Mouse (Mus musculus): ENCODE results near the gene Zfp184.
A peak's percentile ranks its signal among the peaks of the same experiment; 100 is the strongest.

The Zfp184 gene

GRCm38 (mm10) chr13:21984486-21984885, 39.6 kb downstream of the Zfp184 start:
- no peak for DNase-seq (ENCODE audit: inconsistent ontology term)

- DNase-seq (ENCODE audit: inconsistent ontology term): no peak
Measured at GRCm38 (mm10) chr13:21992550-21992949, 47.7 kb downstream of the Zfp184 start.

- DNase-seq (ENCODE audit: inconsistent ontology term): peak; percentile 54
Measured at GRCm38 (mm10) chr13:21993957-21994738, 49.3 kb downstream of the Zfp184 start.

GRCm38 (mm10) chr13:21994896-21995295, 50.0 kb downstream of the Zfp184 start:
- DNase-seq (ENCODE audit: inconsistent ontology term): peak; percentile 38

GRCm38 (mm10) chr13:21995331-21995914, 50.5 kb downstream of the Zfp184 start:
- DNase-seq (ENCODE audit: inconsistent ontology term): peak; percentile 48

GRCm38 (mm10) chr13:21996101-21996839, 51.4 kb downstream of the Zfp184 start:
- peak; percentile 74 for DNase-seq (ENCODE audit: inconsistent ontology term)

GRCm38 (mm10) chr13:21996840-21997185, 51.9 kb downstream of the Zfp184 start:
- DNase-seq (ENCODE audit: inconsistent ontology term): no peak

- DNase-seq (ENCODE audit: inconsistent ontology term): peak; percentile 16
Measured at GRCm38 (mm10) chr13:21997201-21997820, 52.4 kb downstream of the Zfp184 start.

GRCm38 (mm10) chr13:21997821-21998220, 52.9 kb downstream of the Zfp184 start:
- no peak for DNase-seq (ENCODE audit: inconsistent ontology term)

GRCm38 (mm10) chr13:21998412-21998811, 53.5 kb downstream of the Zfp184 start:
- DNase-seq (ENCODE audit: inconsistent ontology term): no peak

- no peak for DNase-seq (ENCODE audit: inconsistent ontology term)
Measured at GRCm38 (mm10) chr13:21999147-21999546, 54.3 kb downstream of the Zfp184 start.

- no peak for DNase-seq (ENCODE audit: inconsistent ontology term)
Measured at GRCm38 (mm10) chr13:22001346-22001745, 56.5 kb downstream of the Zfp184 start.

- no peak for DNase-seq (ENCODE audit: inconsistent ontology term)
Measured at GRCm38 (mm10) chr13:22001823-22002222, 56.9 kb downstream of the Zfp184 start.

GRCm38 (mm10) chr13:22005605-22006333, 60.9 kb downstream of the Zfp184 start:
- DNase-seq (ENCODE audit: inconsistent ontology term): peak; percentile 61

- DNase-seq (ENCODE audit: inconsistent ontology term): peak; percentile 70
Measured at GRCm38 (mm10) chr13:22006334-22007120, 61.6 kb downstream of the Zfp184 start.

GRCm38 (mm10) chr13:22007121-22007510, 62.2 kb downstream of the Zfp184 start:
- no peak for DNase-seq (ENCODE audit: inconsistent ontology term)

GRCm38 (mm10) chr13:22007872-22008271, 63.0 kb downstream of the Zfp184 start:
- no peak for DNase-seq (ENCODE audit: inconsistent ontology term)

- no peak for DNase-seq (ENCODE audit: inconsistent ontology term)
Measured at GRCm38 (mm10) chr13:22008707-22009106, 63.8 kb downstream of the Zfp184 start.

- DNase-seq (ENCODE audit: inconsistent ontology term): no peak
Measured at GRCm38 (mm10) chr13:22009642-22010041, 64.7 kb downstream of the Zfp184 start, which contains the start of gene Prss16. Gene Prss16 (minus strand): TSS chr13:22009742.
